Mouse (Mus musculus) gastrocnemius, adult 2 months (tissue): ENCODE data around the gene Dgki. TPM values are rescaled to one million over a fixed set of nuclear protein-coding genes. Genes with fewer than 3 reads are reported as not detected.
A peak's percentile ranks its signal among the peaks of the same experiment; 100 is the strongest.

Experiments used
- DNase-seq: peaks from one replicate; pipeline ENCODE4 v3.0.0; 2022
- H3K27ac ChIP-seq: fragments of 200-600 bp; 2 replicates; pipeline ENCODE4 v1.8.1; 2022; ENCODE audit warnings: mild to moderate bottlenecking
- H3K4me3 ChIP-seq: fragments of 200-600 bp; 2 replicates; pipeline ENCODE4 v1.8.1; 2022; ENCODE audit warnings: mild to moderate bottlenecking, moderate library complexity
- CTCF ChIP-seq: fragments of 200-600 bp; IDR thresholded peaks from 2 replicates; pipeline ENCODE4 v1.8.1; 2022; ENCODE audit warnings: antibody characterized with exemption, mild to moderate bottlenecking, moderate library complexity
- intact Hi-C: fragments of 180-260 bp; cut with DNase I; formaldehyde crosslinking; loops from one replicate; pipeline ENCODE4 v1.15.1; 2025
- total RNA-seq, 2 experiments: library from RNA; stranded (reverse); gene quantifications; 2 replicates each; pipeline ENCODE4 v1.2.3; 2021

Gene Dgki
- total RNA-seq, 2 experiments from 2014 or later: 0.25 TPM; not detected in 1

GRCm38 (mm10) chr6:36816666-36817065 lies 483.3 kb downstream of the Dgki start:
- no peak overlapping the region for H3K4me3 ChIP-seq
- no peak overlapping the region for H3K27ac ChIP-seq
- DNase-seq: no peak
- intact Hi-C loops: no loop called here
- TF ChIP-seq CTCF: no peak

- intact Hi-C loops: no loop called here
- H3K27ac ChIP-seq: no peak overlapping the region
- no peak overlapping the region for H3K4me3 ChIP-seq
- no peak for DNase-seq
- no peak for TF ChIP-seq CTCF
These were observed 484.0 kb downstream of the Dgki start for GRCm38 (mm10) chr6:36815992-36816391.

GRCm38 (mm10) chr6:36812666-36813515 lies 487.1 kb downstream of the Dgki start:
- DNase-seq: no peak
- intact Hi-C loops: no loop called here
- H3K4me3 ChIP-seq: no peak overlapping the region
- no peak overlapping the region for H3K27ac ChIP-seq
- TF ChIP-seq CTCF: no peak

GRCm38 (mm10) chr6:36810448-36810847 lies 489.5 kb downstream of the Dgki start:
- intact Hi-C loops: no loop called here
- no peak overlapping the region for H3K27ac ChIP-seq
- no peak for DNase-seq
- no peak for TF ChIP-seq CTCF
- H3K4me3 ChIP-seq: peak overlapping the region; percentile 67; the same call in 1 of the 2 replicates

GRCm38 (mm10) chr6:36809747-36810285 lies 490.2 kb downstream of the Dgki start, which contains the start of gene Ptn:
TSS of gene Ptn (minus strand) at chr6:36810220.
- peak within 1 kb of the TSS; percentile 35; the same call in 1 of the 2 replicates for H3K27ac ChIP-seq

GRCm38 (mm10) chr6:36809311-36809726 lies 490.7 kb downstream of the Dgki start:
- no peak for TF ChIP-seq CTCF
- peak overlapping the region; percentile 67 for H3K4me3 ChIP-seq
- intact Hi-C loops: no loop called here
- no peak overlapping the region; the same call in 1 of the 2 replicates for H3K27ac ChIP-seq
- peak; percentile 28 for DNase-seq

More at GRCm38 (mm10) chr6:36809747-36810285, 490.2 kb downstream of the Dgki start, which contains the start of gene Ptn:
- peak; percentile 24 for DNase-seq
- peak within 1 kb of the TSS; percentile 67 for H3K4me3 ChIP-seq
- no peak for TF ChIP-seq CTCF
- intact Hi-C loops: no loop called here

- H3K4me3 ChIP-seq: no peak overlapping the region
- intact Hi-C loops: no loop called here
- DNase-seq: no peak
- H3K27ac ChIP-seq: no peak overlapping the region
- no peak for TF ChIP-seq CTCF
These were observed 491.5 kb downstream of the Dgki start for GRCm38 (mm10) chr6:36808306-36809058.

- DNase-seq: no peak
- TF ChIP-seq CTCF: no peak
- H3K4me3 ChIP-seq: no peak overlapping the region
- intact Hi-C loops: no loop called here
- H3K27ac ChIP-seq: no peak overlapping the region
These were observed 493.1 kb downstream of the Dgki start for GRCm38 (mm10) chr6:36806906-36807305.

GRCm38 (mm10) chr6:36800309-36800946 lies 499.6 kb downstream of the Dgki start:
- no peak for TF ChIP-seq CTCF
- intact Hi-C loops: no loop called here
- Histone ChIP-seq H3K4me3 (no peak overlapping the region), H3K27ac (no peak overlapping the region)
- DNase-seq: no peak

GRCm38 (mm10) chr6:36797066-36797655 lies 502.8 kb downstream of the Dgki start:
- intact Hi-C loops: no loop called here
- H3K4me3 ChIP-seq: no peak overlapping the region
- H3K27ac ChIP-seq: no peak overlapping the region
- DNase-seq: no peak
- no peak for TF ChIP-seq CTCF

Other genes starting within 250 kb of the Dgki start
- 10 to 100 TPM; 10.9 to 14.1 TPM for gene Creb3l2, start 142.0 kb upstream of the Dgki start, total RNA-seq
- gene Akr1d1, start 230.0 kb upstream of the Dgki start, total RNA-seq: not detected